Mouse (Mus musculus): Measurements from ENCODE around the gene Kera. TPM values are rescaled to one million over a fixed set of nuclear protein-coding genes. Genes with fewer than 3 reads are reported as not detected.

Kera gene
- not detected in 2 replicates for polyA plus RNA-seq (2015; fragmentation: Nextera tagmentation; extraction: Ambion mirVana)

GRCm38 (mm10) chr10:97606579-97606978 is at the start of gene Kera:
Gene Kera (plus strand): TSS chr10:97606879.
- Histone ChIP-seq H3K4me3 (no peak within 1 kb of the TSS), H3K36me3 (no peaks in the 10 kb centered on the region), H3K4me2 (replicated peaks) (no peak within 1 kb of the TSS), H3K9ac (replicated peaks) (no peak within 1 kb of the TSS), H3K9me3 (no peaks in the 10 kb centered on the region), H3K27ac (replicated peaks) (no peak within 1 kb of the TSS), H3K4me1 (no peaks in the 10 kb centered on the region), H3K27me3 (no peaks in the 10 kb centered on the region)
- 81% methylated on average over 2 of the region's 2 CpGs for WGBS
- no peak for ATAC-seq (replicated peaks)

GRCm38 (mm10) chr10:97564957-97565856 is 41.5 kb upstream of the Kera start, which contains the start of gene Lum:
Gene Lum (plus strand): TSS chr10:97565128.
- 50% methylated on average over 10 of the region's 10 CpGs for WGBS
- Histone ChIP-seq H3K27me3 (no peaks in the 10 kb centered on the region), H3K27ac (replicated peaks) (no peak within 1 kb of the TSS; the same call in 1 of the 2 replicates), H3K4me2 (replicated peaks) (no peak within 1 kb of the TSS), H3K4me1 (peaks cover 4% of the 10 kb centered on the region; the same call in 1 of the 2 replicates), H3K9ac (replicated peaks) (no peak within 1 kb of the TSS), H3K36me3 (no peaks in the 10 kb centered on the region), H3K4me3 (no peak within 1 kb of the TSS), H3K9me3 (no peaks in the 10 kb centered on the region)
- ATAC-seq (replicated peaks): peak; percentile 64; the same call in 1 of the 2 replicates

GRCm38 (mm10) chr10:97567489-97568135 is 39.1 kb upstream of the Kera start:
- no peak for ATAC-seq (replicated peaks)
- no peak overlapping the region for H3K27ac ChIP-seq (replicated peaks)
- peaks cover 4% of the 10 kb centered on the region; the same call in 1 of the 2 replicates for H3K4me1 ChIP-seq
- WGBS: 57% methylated on average over 8 of the region's 8 CpGs
- no peaks in the 10 kb centered on the region for H3K27me3 ChIP-seq
- H3K4me3 ChIP-seq: no peak overlapping the region
- no peaks in the 10 kb centered on the region for H3K9me3 ChIP-seq
- no peak overlapping the region for H3K4me2 ChIP-seq (replicated peaks)
- no peak overlapping the region for H3K9ac ChIP-seq (replicated peaks)
- no peaks in the 10 kb centered on the region for H3K36me3 ChIP-seq

DNA sequence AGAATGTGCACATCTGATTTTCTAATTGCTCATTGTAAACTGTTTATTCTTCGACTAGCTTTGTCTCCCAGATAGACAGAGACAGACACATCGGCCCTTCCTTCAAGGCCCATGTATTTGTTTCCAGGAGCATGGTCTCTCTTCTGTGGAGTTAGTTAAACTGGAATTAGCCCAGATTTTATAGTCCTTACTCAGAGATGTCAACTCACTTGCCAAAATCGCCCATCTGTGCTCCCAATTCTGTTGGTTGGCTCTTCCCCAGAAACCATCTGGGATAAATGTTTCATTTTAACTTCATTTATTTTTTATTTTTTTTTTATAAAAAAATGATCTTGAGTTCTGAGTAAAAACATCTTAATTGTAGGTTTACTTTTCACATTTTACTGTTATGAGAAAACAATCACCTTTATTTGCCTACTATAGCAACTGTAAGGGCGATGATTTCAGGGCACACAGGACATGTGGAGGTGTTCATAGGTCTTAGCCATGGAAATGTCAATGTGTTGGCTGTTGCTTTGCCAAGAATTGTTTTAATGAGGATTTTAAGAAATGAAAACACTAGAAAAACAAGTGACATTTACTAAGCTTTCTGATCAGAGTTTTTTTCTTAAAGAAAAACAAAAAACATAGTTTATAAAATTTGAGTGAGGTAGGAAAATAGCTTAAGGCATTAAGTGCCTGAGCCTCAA is 24.0 kb upstream of the Kera start:
- Histone ChIP-seq H3K27me3 (no peaks in the 10 kb centered on the region), H3K4me3 (no peak overlapping the region), H3K36me3 (no peaks in the 10 kb centered on the region), H3K9ac (replicated peaks) (no peak overlapping the region), H3K4me2 (replicated peaks) (no peak overlapping the region), H3K9me3 (no peaks in the 10 kb centered on the region), H3K27ac (replicated peaks) (0 out of 2 replicates have a peak overlapping the region, but pooled peaks have one; percentile 46), H3K4me1 (no peaks in the 10 kb centered on the region)
- peak; percentile 82 for ATAC-seq (replicated peaks)
- WGBS: 64% methylated on average over 4 of the region's 4 CpGs

DNA sequence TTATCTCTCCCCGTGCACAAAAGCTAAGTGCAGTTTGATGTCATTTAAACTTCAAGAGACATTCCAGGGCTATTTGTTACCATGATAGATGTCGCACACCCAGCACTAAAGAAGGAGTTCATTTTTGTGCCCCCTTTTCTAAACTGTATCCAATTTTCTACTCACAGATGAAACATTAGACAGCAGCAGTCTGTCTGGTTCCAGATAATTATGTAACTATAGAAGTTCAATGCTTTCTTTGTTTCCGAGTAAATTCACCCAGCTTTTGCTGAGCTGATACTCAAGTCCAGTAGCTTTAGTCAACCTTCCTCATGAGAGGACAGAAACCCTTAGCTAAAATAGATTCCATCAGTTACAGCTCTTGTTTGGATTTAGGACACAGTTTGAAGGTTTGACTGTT is 22.5 kb upstream of the Kera start:
- no peaks in the 10 kb centered on the region for H3K9me3 ChIP-seq
- H3K27ac ChIP-seq (replicated peaks): no peak overlapping the region
- no peaks in the 10 kb centered on the region for H3K4me1 ChIP-seq
- H3K4me3 ChIP-seq: no peak overlapping the region
- H3K4me2 ChIP-seq (replicated peaks): no peak overlapping the region
- no peaks in the 10 kb centered on the region for H3K27me3 ChIP-seq
- H3K9ac ChIP-seq (replicated peaks): no peak overlapping the region
- 63% methylated on average over 3 of the region's 3 CpGs for WGBS
- no peaks in the 10 kb centered on the region for H3K36me3 ChIP-seq
- ATAC-seq (replicated peaks): no peak

DNA sequence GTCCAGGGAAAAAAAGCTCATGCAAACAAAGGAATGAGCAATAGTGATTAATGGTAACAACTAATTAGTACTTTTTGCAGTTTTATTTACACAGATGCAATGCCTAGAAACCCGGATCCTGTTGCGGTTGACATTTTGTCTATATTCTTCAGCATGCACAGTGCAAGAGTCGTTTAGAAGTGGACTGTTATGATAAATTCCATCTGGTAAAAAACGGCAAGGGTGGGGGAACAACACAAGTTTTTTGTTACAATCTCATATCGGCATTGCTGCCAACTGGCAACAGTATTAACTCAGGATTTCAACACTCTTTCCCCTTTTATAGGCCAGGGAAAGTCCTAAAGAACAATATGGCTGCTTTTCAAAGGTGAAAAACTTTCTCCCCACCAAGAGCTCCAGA is 19.5 kb upstream of the Kera start:
- ATAC-seq (replicated peaks): no peak
- Histone ChIP-seq H3K9me3 (no peaks in the 10 kb centered on the region), H3K4me2 (replicated peaks) (no peak overlapping the region), H3K9ac (replicated peaks) (no peak overlapping the region), H3K27me3 (no peaks in the 10 kb centered on the region), H3K36me3 (no peaks in the 10 kb centered on the region), H3K4me1 (no peaks in the 10 kb centered on the region), H3K27ac (replicated peaks) (no peak overlapping the region), H3K4me3 (no peak overlapping the region)
- 65% methylated on average over 5 of the region's 5 CpGs for WGBS

- no peaks in the 10 kb centered on the region for H3K36me3 ChIP-seq
- H3K4me1 ChIP-seq: no peaks in the 10 kb centered on the region
- H3K27me3 ChIP-seq: no peaks in the 10 kb centered on the region
- 90% methylated on average over 6 of the region's 6 CpGs for WGBS
- H3K9me3 ChIP-seq: no peaks in the 10 kb centered on the region
- no peak overlapping the region for H3K4me2 ChIP-seq (replicated peaks)
- H3K4me3 ChIP-seq: no peak overlapping the region
- H3K9ac ChIP-seq (replicated peaks): no peak overlapping the region
- ATAC-seq (replicated peaks): no peak
- H3K27ac ChIP-seq (replicated peaks): no peak overlapping the region
These were observed 17.1 kb upstream of the Kera start for GRCm38 (mm10) chr10:97589574-97589973.

GRCm38 (mm10) chr10:97591036-97591435 is 15.6 kb upstream of the Kera start:
- Histone ChIP-seq H3K27ac (replicated peaks) (no peak overlapping the region), H3K9me3 (no peaks in the 10 kb centered on the region), H3K27me3 (no peaks in the 10 kb centered on the region), H3K4me3 (no peak overlapping the region), H3K9ac (replicated peaks) (no peak overlapping the region), H3K4me2 (replicated peaks) (no peak overlapping the region), H3K4me1 (no peaks in the 10 kb centered on the region), H3K36me3 (no peaks in the 10 kb centered on the region)
- no peak for ATAC-seq (replicated peaks)
- 66% methylated on average over 3 of the region's 3 CpGs for WGBS

DNA sequence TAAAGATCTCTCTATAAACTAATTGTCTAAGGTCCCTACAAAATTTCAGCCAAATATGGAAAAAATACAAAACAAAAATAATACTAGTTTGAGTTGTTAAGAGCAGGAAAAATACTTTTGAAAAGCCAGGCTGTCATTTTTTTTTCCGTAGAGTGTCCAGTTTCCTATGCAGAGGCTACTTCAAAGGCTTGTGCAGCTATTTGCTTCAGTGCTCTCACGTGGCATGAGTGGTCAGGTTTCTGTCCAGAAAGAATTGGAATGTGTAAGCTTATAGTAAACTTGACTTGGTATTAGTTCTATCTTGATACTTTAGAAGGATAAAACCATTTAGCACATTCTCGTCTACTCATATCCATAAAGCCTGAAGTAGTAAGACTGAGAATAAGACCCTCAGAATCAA is 15.0 kb upstream of the Kera start:
- H3K4me3 ChIP-seq: no peak overlapping the region
- H3K36me3 ChIP-seq: no peaks in the 10 kb centered on the region
- H3K9me3 ChIP-seq: no peaks in the 10 kb centered on the region
- H3K4me2 ChIP-seq (replicated peaks): no peak overlapping the region
- H3K27me3 ChIP-seq: no peaks in the 10 kb centered on the region
- H3K9ac ChIP-seq (replicated peaks): no peak overlapping the region
- no peak for ATAC-seq (replicated peaks)
- WGBS: 79% methylated on average over 3 of the region's 3 CpGs
- H3K4me1 ChIP-seq: no peaks in the 10 kb centered on the region
- H3K27ac ChIP-seq (replicated peaks): no peak overlapping the region

DNA sequence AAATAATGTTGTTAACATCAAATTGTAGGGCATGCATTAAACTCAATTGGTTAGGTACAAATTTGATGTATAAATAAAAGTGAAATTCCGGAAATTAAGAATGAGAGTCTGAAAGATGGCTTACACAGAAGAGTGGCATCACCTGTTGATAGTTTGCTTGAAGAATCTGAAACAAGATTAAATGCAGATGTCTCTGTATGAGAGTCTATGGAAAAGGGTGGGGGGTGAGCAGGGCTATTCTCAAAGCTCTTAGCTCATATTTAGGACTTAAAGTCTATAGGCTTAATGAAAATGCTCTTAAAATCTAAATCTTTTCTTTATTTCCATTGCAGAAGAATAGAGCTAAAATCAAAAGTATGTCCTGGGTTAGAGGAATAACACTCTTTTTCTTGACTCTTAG is 11.0 kb upstream of the Kera start:
- no peaks in the 10 kb centered on the region for H3K9me3 ChIP-seq
- H3K27me3 ChIP-seq: no peaks in the 10 kb centered on the region
- no peak overlapping the region for H3K9ac ChIP-seq (replicated peaks)
- H3K36me3 ChIP-seq: no peaks in the 10 kb centered on the region
- H3K27ac ChIP-seq (replicated peaks): no peak overlapping the region
- ATAC-seq (replicated peaks): no peak
- no peaks in the 10 kb centered on the region for H3K4me1 ChIP-seq
- WGBS: 90% methylated on average over 1 of the region's 1 CpGs
- no peak overlapping the region for H3K4me2 ChIP-seq (replicated peaks)
- no peak overlapping the region for H3K4me3 ChIP-seq

GRCm38 (mm10) chr10:97601744-97602143 is 4.9 kb upstream of the Kera start:
- Histone ChIP-seq H3K9ac (replicated peaks) (no peak overlapping the region), H3K36me3 (no peaks in the 10 kb centered on the region), H3K4me3 (no peak overlapping the region), H3K4me2 (replicated peaks) (no peak overlapping the region), H3K9me3 (no peaks in the 10 kb centered on the region), H3K4me1 (no peaks in the 10 kb centered on the region), H3K27me3 (no peaks in the 10 kb centered on the region), H3K27ac (replicated peaks) (no peak overlapping the region)
- 90% methylated on average over 4 of the region's 4 CpGs for WGBS
- ATAC-seq (replicated peaks): no peak

GRCm38 (mm10) chr10:97603256-97603655 is 3.4 kb upstream of the Kera start:
- H3K36me3 ChIP-seq: no peaks in the 10 kb centered on the region
- H3K4me1 ChIP-seq: no peaks in the 10 kb centered on the region
- ATAC-seq (replicated peaks): no peak
- no peak overlapping the region for H3K27ac ChIP-seq (replicated peaks)
- no peaks in the 10 kb centered on the region for H3K27me3 ChIP-seq
- H3K4me3 ChIP-seq: no peak overlapping the region
- no peak overlapping the region for H3K9ac ChIP-seq (replicated peaks)
- no peak overlapping the region for H3K4me2 ChIP-seq (replicated peaks)
- no peaks in the 10 kb centered on the region for H3K9me3 ChIP-seq
